Mouse (Mus musculus) limb, embryonic 12.5 days (tissue): ENCODE data around the gene Pcp2. TPM values are rescaled to one million over a fixed set of nuclear protein-coding genes. Genes with fewer than 3 reads are reported as not detected.

Experiments
- ATAC-seq: fragments of 200-750 bp; cut with Nextera tagmentation; 2 replicates; pipeline ENCODE4 v1.8.0; 2017; ENCODE audit warnings: low read depth, moderate TSS enrichment; ENCODE audit not compliant: insufficient number of reproducible peaks, insufficient read depth, low FRiP score, low TSS enrichment
- H3K27ac ChIP-seq: fragments of 300-500 bp; sonication (generic); 2 replicates; pipeline ENCODE4 v1.5.1; 2016; ENCODE audit warnings: mild to moderate bottlenecking, moderate library complexity
- H3K27me3 ChIP-seq: fragments of 300-500 bp; sonication (generic); 2 replicates; pipeline ENCODE4 v1.6.1; 2016; ENCODE audit warnings: mild to moderate bottlenecking, moderate library complexity
- H3K36me3 ChIP-seq: fragments of 300-500 bp; sonication (generic); 2 replicates; pipeline ENCODE4 v1.6.1; 2016; ENCODE audit warnings: mild to moderate bottlenecking, moderate library complexity
- H3K4me1 ChIP-seq: fragments of 300-500 bp; sonication (generic); replicated peaks from 2 replicates; pipeline ENCODE4 v1.6.1; 2016
- H3K4me2 ChIP-seq: fragments of 300-500 bp; sonication (generic); 2 replicates; pipeline ENCODE4 v1.6.1; 2016; ENCODE audit warnings: mild to moderate bottlenecking, moderate library complexity
- H3K4me3 ChIP-seq: fragments of 300-500 bp; sonication (generic); replicated peaks from 2 replicates; pipeline ENCODE4 v1.5.1; 2016; ENCODE audit warnings: mild to moderate bottlenecking
- H3K9ac ChIP-seq: fragments of 300-500 bp; sonication (generic); replicated peaks from 2 replicates; pipeline ENCODE4 v1.6.1; 2016; ENCODE audit warnings: mild to moderate bottlenecking, moderate library complexity
- H3K9me3 ChIP-seq: fragments of 300-500 bp; sonication (generic); 2 replicates; pipeline ENCODE4 v1.6.1; 2016; ENCODE audit warnings: mild to moderate bottlenecking, moderate library complexity
- WGBS: fragments of 180-500 bp; shearing (Covaris S2); methylation state at CpG from one replicate; pipeline ENCODE4 v1.1.7; 2016; 5-methylcytosine and 5-hydroxymethylcytosine counted together
- polyA plus RNA-seq: library from polyadenylated mRNA; unstranded; fragments of >200 nt; fragmentation: Nextera tagmentation; extraction: Ambion mirVana; gene quantifications from 2 replicates; pipeline ENCODE4 v1.2.1, GENCODE M21; 2016

Gene Pcp2
- polyA plus RNA-seq, 1 experiment from 2014 or later = 0.61 TPM

GRCm38 (mm10) chr8:3621199-3621970 lies 4.0 kb downstream of the Pcp2 start, which contains the start of the genes Xab2 and Pet100:
Gene Xab2, minus strand, starts transcription at chr8:3621316.
Gene Pet100, plus strand, starts transcription at chr8:3621548.
- Histone ChIP-seq H3K9ac (peak within 1 kb of the TSS; percentile 77), H3K27me3 (no peaks in the 10 kb centered on the region), H3K9me3 (no peaks in the 10 kb centered on the region), H3K36me3 (peaks cover 25% of the 10 kb centered on the region), H3K27ac (no peak within 1 kb of the TSS), H3K4me2 (peak within 1 kb of the TSS; percentile 86), H3K4me3 (peak within 1 kb of the TSS; percentile 87), H3K4me1 (peaks cover 20% of the 10 kb centered on the region)
- peak; percentile 97 for ATAC-seq
- under 1% methylated on average over 37 of the region's 37 CpGs for WGBS

- Histone ChIP-seq H3K4me1 (no peaks in the 10 kb centered on the region), H3K27ac (no peak overlapping the region), H3K9ac (no peak overlapping the region), H3K4me3 (no peak overlapping the region), H3K27me3 (no peaks in the 10 kb centered on the region), H3K36me3 (peaks cover 100% of the 10 kb centered on the region), H3K9me3 (no peaks in the 10 kb centered on the region), H3K4me2 (no peak overlapping the region)
- WGBS = 86% methylated on average over 6 of the region's 6 CpGs
- no peak for ATAC-seq
Measured at GRCm38 (mm10) chr8:3609816-3610150, 15.6 kb downstream of the Pcp2 start.

GRCm38 (mm10) chr8:3609046-3609815 lies 16.1 kb downstream of the Pcp2 start:
- H3K4me2 ChIP-seq = no peak overlapping the region
- peaks cover 100% of the 10 kb centered on the region for H3K36me3 ChIP-seq
- H3K9ac ChIP-seq = no peak overlapping the region
- no peaks in the 10 kb centered on the region for H3K27me3 ChIP-seq
- WGBS = 87% methylated on average over 12 of the region's 12 CpGs
- no peak for ATAC-seq
- H3K9me3 ChIP-seq = no peaks in the 10 kb centered on the region
- no peak overlapping the region for H3K27ac ChIP-seq
- no peak overlapping the region for H3K4me3 ChIP-seq
- no peaks in the 10 kb centered on the region for H3K4me1 ChIP-seq

GRCm38 (mm10) chr8:3607822-3608221 lies 17.5 kb downstream of the Pcp2 start:
- no peaks in the 10 kb centered on the region for H3K9me3 ChIP-seq
- no peak overlapping the region for H3K9ac ChIP-seq
- no peaks in the 10 kb centered on the region for H3K4me1 ChIP-seq
- H3K27ac ChIP-seq = no peak overlapping the region
- no peak overlapping the region for H3K4me3 ChIP-seq
- 94% methylated on average over 7 of the region's 7 CpGs for WGBS
- no peaks in the 10 kb centered on the region for H3K27me3 ChIP-seq
- peaks cover 99% of the 10 kb centered on the region for H3K36me3 ChIP-seq
- H3K4me2 ChIP-seq = no peak overlapping the region
- ATAC-seq = no peak

- Histone ChIP-seq H3K27ac (no peak overlapping the region), H3K36me3 (peaks cover 91% of the 10 kb centered on the region), H3K27me3 (no peaks in the 10 kb centered on the region), H3K9ac (no peak overlapping the region), H3K4me3 (no peak overlapping the region), H3K4me2 (no peak overlapping the region), H3K4me1 (no peaks in the 10 kb centered on the region), H3K9me3 (no peaks in the 10 kb centered on the region)
- WGBS = 88% methylated on average over 16 of the region's 16 CpGs
- no peak for ATAC-seq
Measured at GRCm38 (mm10) chr8:3606593-3606992, 18.8 kb downstream of the Pcp2 start.

GRCm38 (mm10) chr8:3603439-3603838 lies 21.9 kb downstream of the Pcp2 start:
- H3K9ac ChIP-seq = no peak overlapping the region
- no peak overlapping the region for H3K4me2 ChIP-seq
- H3K4me3 ChIP-seq = no peak overlapping the region
- WGBS = 77% methylated on average over 13 of the region's 13 CpGs
- H3K27me3 ChIP-seq = no peaks in the 10 kb centered on the region
- peaks cover 86% of the 10 kb centered on the region for H3K36me3 ChIP-seq
- no peaks in the 10 kb centered on the region for H3K9me3 ChIP-seq
- no peak for ATAC-seq
- H3K27ac ChIP-seq = no peak overlapping the region
- H3K4me1 ChIP-seq = no peaks in the 10 kb centered on the region

- ATAC-seq = no peak
- Histone ChIP-seq H3K4me3 (no peak overlapping the region), H3K9ac (no peak overlapping the region), H3K36me3 (peaks cover 57% of the 10 kb centered on the region), H3K27me3 (no peaks in the 10 kb centered on the region), H3K4me2 (no peak overlapping the region), H3K9me3 (no peaks in the 10 kb centered on the region), H3K27ac (no peak overlapping the region), H3K4me1 (no peaks in the 10 kb centered on the region)
- WGBS = 91% methylated on average over 6 of the region's 6 CpGs
Measured at GRCm38 (mm10) chr8:3600401-3600800, 24.9 kb downstream of the Pcp2 start.

GRCm38 (mm10) chr8:3599219-3599618 lies 26.1 kb downstream of the Pcp2 start:
- Histone ChIP-seq H3K4me2 (no peak overlapping the region), H3K9ac (no peak overlapping the region), H3K27me3 (no peaks in the 10 kb centered on the region), H3K4me3 (no peak overlapping the region), H3K4me1 (no peaks in the 10 kb centered on the region), H3K27ac (no peak overlapping the region), H3K36me3 (peaks cover 45% of the 10 kb centered on the region), H3K9me3 (no peaks in the 10 kb centered on the region)
- no peak for ATAC-seq
- 65% methylated on average over 1 of the region's 1 CpGs for WGBS

GRCm38 (mm10) chr8:3598054-3598453 lies 27.3 kb downstream of the Pcp2 start:
- ATAC-seq = no peak
- Histone ChIP-seq H3K4me1 (no peaks in the 10 kb centered on the region), H3K36me3 (peaks cover 33% of the 10 kb centered on the region), H3K9me3 (no peaks in the 10 kb centered on the region), H3K4me3 (no peak overlapping the region), H3K9ac (no peak overlapping the region), H3K27ac (no peak overlapping the region), H3K27me3 (no peaks in the 10 kb centered on the region), H3K4me2 (no peak overlapping the region)
- WGBS = 67% methylated on average over 3 of the region's 3 CpGs

- Histone ChIP-seq H3K27me3 (no peaks in the 10 kb centered on the region), H3K27ac (no peak overlapping the region), H3K4me2 (no peak overlapping the region), H3K9me3 (no peaks in the 10 kb centered on the region), H3K4me3 (no peak overlapping the region), H3K36me3 (peaks cover 10% of the 10 kb centered on the region), H3K4me1 (no peaks in the 10 kb centered on the region), H3K9ac (no peak overlapping the region)
- ATAC-seq = no peak
- 87% methylated on average over 2 of the region's 2 CpGs for WGBS
Measured at GRCm38 (mm10) chr8:3594466-3594865, 30.9 kb downstream of the Pcp2 start.

- no peaks in the 10 kb centered on the region for H3K27me3 ChIP-seq
- 65% methylated on average over 3 of the region's 3 CpGs for WGBS
- no peak overlapping the region for H3K4me3 ChIP-seq
- H3K36me3 ChIP-seq = peaks cover 1% of the 10 kb centered on the region; the same call in 1 of the 2 replicates
- H3K4me1 ChIP-seq = peaks cover 4% of the 10 kb centered on the region; the same call in 1 of the 2 replicates
- H3K27ac ChIP-seq = no peak overlapping the region
- H3K9me3 ChIP-seq = no peaks in the 10 kb centered on the region
- H3K9ac ChIP-seq = no peak overlapping the region
- ATAC-seq = no peak
- no peak overlapping the region for H3K4me2 ChIP-seq
Measured at GRCm38 (mm10) chr8:3593470-3593869, 31.9 kb downstream of the Pcp2 start.
